Mouse (Mus musculus) midbrain, embryonic 11.5 days (tissue): ENCODE measurements around the gene Il3. TPM values are rescaled to one million over a fixed set of nuclear protein-coding genes. Genes with fewer than 3 reads are reported as not detected.

Source experiments
- ATAC-seq: fragments of 200-750 bp; cut with Nextera tagmentation; 2 replicates; pipeline ENCODE4 v1.8.0; 2017; ENCODE audit warnings: moderate TSS enrichment, moderate library complexity; ENCODE audit not compliant: low FRiP score
- DNase-seq: peaks from one replicate; pipeline ENCODE4 v3.0.0; 2015; ENCODE audit warnings: low spot score; ENCODE audit errors: missing footprints
- H3K27ac ChIP-seq: fragments of 300-500 bp; sonication (generic); 2 replicates; pipeline ENCODE4 v1.5.1; 2014; ENCODE audit warnings: low read depth, low read length
- H3K27me3 ChIP-seq: fragments of 300-500 bp; sonication (generic); 2 replicates; pipeline ENCODE4 v1.6.1; 2014; ENCODE audit warnings: mild to moderate bottlenecking, low read length, moderate library complexity, mixed read lengths; ENCODE audit not compliant: control insufficient read depth, insufficient read depth
- H3K36me3 ChIP-seq: fragments of 300-500 bp; sonication (generic); 2 replicates; pipeline ENCODE4 v1.6.1; 2014; ENCODE audit warnings: mild to moderate bottlenecking, low read length, moderate library complexity, mixed read lengths; ENCODE audit not compliant: control insufficient read depth, insufficient read depth
- H3K4me1 ChIP-seq: fragments of 300-500 bp; sonication (generic); 2 replicates; pipeline ENCODE4 v1.6.1; 2014; ENCODE audit warnings: low read length; ENCODE audit not compliant: control insufficient read depth, insufficient read depth
- H3K4me2 ChIP-seq: fragments of 300-500 bp; sonication (generic); 2 replicates; pipeline ENCODE4 v1.6.1; 2014; ENCODE audit warnings: mild to moderate bottlenecking, moderate library complexity
- H3K4me3 ChIP-seq: fragments of 300-500 bp; sonication (generic); 2 replicates; pipeline ENCODE4 v1.5.1; 2014; ENCODE audit warnings: low read depth, low read length
- H3K9ac ChIP-seq: fragments of 300-500 bp; sonication (generic); 2 replicates; pipeline ENCODE4 v1.6.1; 2014; ENCODE audit warnings: low read length
- H3K9me3 ChIP-seq: fragments of 300-500 bp; sonication (generic); 2 replicates; pipeline ENCODE4 v1.6.1; 2016; ENCODE audit warnings: low read length; ENCODE audit not compliant: control insufficient read depth
- WGBS: fragments of 180-500 bp; shearing (Covaris S2); extraction: QIAGEN DNeasy Blood & Tissue Kit; methylation state at CpG from one replicate; pipeline ENCODE4 v1.1.7; 2014; 5-methylcytosine and 5-hydroxymethylcytosine counted together
- polyA plus RNA-seq: library from polyadenylated mRNA; unstranded; fragments of >200 nt; fragmentation: Nextera tagmentation; extraction: Ambion mirVana; gene quantifications from 2 replicates; pipeline ENCODE4 v1.2.1, GENCODE M21; 2014

Il3 gene
- polyA plus RNA-seq, 1 experiment from 2014 or later = not detected

DNA sequence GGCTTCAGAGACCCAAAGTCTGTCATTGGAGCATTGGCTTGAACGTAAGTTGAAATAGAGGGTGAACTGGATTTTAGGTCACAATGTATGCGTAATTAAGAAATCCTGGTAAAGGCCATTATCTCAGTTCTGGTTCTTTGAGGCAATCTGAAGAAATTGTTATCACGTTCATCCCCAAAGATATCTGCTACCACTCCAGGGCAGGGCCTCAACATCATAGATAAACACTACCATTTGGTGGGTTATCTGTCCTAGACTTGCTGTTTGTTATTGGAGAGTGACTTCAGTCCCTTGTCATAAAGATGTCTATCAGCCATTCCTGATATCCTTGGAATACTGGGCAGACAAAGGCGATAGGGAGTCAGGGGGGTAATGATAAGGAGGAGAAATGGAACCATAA is 28.9 kb upstream of the Il3 start:
- Histone ChIP-seq H3K9ac (no peak overlapping the region), H3K36me3 (no peaks in the 10 kb centered on the region), H3K27ac (no peak overlapping the region), H3K27me3 (no peaks in the 10 kb centered on the region), H3K4me3 (no peak overlapping the region), H3K9me3 (no peaks in the 10 kb centered on the region), H3K4me1 (no peaks in the 10 kb centered on the region), H3K4me2 (no peak overlapping the region)
- DNase-seq = no peak
- 84% methylated on average over 4 of the region's 4 CpGs for WGBS
- ATAC-seq = no peak

DNA sequence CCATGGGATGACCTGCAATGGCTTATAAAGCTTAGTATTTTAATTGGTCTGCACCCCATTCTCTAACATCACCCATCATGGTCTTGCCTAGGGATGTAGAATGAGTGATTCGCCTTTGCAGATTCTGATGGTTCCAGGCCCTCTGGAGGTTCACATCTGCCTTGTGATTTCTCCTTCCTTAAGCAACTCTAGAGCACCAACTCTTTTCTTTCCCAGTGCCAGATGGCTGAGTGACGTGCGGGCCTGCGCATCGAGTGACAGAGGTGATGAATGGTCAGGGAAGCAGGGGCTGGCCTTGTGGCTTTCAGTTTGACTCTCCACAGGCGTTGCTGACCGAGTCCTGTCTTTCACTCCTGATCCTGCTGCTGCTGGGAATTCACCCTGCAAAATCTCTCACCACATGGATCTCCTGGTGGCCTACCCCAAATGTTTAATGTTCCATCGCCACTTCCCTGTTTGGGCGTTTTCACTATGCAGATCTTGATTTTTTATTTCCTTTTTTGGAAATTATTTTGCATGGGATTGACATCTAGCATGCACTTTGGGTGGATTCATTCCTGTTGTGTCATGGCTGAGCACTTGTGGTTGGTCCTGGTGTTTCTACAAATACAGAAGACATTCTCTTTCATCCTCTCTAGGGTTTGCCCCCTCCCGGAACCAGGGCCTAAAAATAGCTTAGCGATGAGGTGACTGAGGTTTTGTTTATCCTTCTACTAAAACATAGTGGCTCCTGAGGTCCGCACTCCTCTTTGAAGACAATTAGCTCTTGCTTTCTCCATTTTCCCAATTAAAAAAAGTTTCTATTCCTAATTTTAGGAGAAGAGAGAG is 27.1 kb upstream of the Il3 start:
- Histone ChIP-seq H3K27ac (no peak overlapping the region), H3K9ac (no peak overlapping the region), H3K4me3 (no peak overlapping the region), H3K27me3 (no peaks in the 10 kb centered on the region), H3K36me3 (no peaks in the 10 kb centered on the region), H3K4me1 (no peaks in the 10 kb centered on the region), H3K4me2 (no peak overlapping the region), H3K9me3 (no peaks in the 10 kb centered on the region)
- 81% methylated on average over 12 of the region's 12 CpGs for WGBS
- DNase-seq = no peak
- no peak for ATAC-seq

DNA sequence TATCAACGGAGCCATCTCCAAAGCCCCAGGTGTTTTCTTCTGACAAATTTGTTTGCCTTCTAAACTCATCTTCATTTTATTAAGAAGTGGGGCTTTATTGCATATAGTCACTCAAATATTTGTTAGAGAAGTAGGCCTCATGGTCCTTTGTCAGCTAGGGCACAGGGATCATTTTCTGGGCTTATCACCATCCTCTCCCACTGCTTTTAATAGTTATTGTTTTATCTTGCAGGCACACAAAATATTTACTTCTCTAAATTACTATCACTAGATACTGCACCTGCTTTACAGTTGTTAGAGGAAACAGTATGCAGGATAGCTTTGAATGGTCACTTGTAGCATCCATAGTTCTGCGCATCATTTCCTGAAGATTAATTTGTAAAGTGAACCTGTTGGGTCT is 25.1 kb upstream of the Il3 start:
- H3K4me3 ChIP-seq = no peak overlapping the region
- no peak for DNase-seq
- no peak overlapping the region for H3K9ac ChIP-seq
- H3K27ac ChIP-seq = no peak overlapping the region
- 87% methylated on average over 2 of the region's 2 CpGs for whole genome bisulfite sequencing
- no peaks in the 10 kb centered on the region for H3K9me3 ChIP-seq
- no peak for ATAC-seq
- no peaks in the 10 kb centered on the region for H3K27me3 ChIP-seq
- H3K4me1 ChIP-seq = no peaks in the 10 kb centered on the region
- H3K4me2 ChIP-seq = no peak overlapping the region
- H3K36me3 ChIP-seq = no peaks in the 10 kb centered on the region

DNA sequence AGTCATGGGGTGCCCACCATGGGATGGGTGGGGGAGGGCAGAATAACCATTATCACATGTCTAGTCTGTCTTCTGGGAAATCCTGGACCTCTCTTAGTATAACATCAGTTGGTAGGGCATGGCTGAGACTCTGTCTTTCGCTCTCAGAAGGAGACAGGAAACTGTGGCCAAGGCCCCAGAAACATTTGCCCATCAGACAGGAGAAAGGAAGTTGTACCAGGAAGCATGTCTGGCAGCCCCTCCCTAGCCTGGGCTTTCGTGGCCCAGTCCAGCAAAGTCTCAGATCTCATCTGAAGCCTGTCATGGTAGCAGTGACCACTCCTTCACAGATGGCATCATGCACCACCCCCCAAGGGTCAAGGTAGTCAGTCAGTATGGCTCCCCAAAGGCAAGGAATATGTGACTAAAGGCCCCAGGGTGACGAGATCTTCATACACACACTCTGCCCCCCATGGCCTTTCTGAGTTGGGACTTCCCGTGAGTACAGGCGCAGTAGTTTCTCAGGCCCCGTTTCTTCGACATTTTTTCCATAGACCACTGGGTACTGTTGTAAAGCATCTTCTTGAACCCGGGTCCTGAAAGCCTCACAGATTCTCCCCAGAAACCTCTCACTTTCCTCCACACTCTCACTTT is 20.9 kb upstream of the Il3 start:
- H3K9me3 ChIP-seq = no peaks in the 10 kb centered on the region

DNA sequence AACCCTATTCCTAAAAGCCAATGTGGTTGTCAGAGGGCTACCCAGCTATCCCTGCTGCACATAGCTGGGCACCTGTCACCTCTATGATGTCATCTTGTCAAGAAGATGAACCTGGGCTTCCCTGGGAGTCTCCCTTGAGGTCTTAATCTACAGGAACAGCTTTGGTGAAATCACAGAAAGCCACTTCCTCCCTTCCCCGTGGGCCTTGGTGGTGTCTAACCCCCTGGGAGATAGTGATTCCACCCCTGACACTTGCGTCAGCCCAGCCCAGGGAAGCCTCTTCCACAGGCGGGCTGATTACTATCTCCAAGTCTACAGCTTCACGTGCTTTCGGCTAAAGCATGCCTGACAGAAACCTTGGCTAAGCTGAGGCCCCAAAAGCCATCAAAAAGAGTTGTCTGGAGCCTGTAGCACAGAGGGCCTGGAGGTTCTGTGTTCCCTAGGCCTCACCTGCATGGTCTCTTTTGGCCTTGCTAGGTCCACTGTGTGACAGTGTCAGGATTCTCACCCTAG is 4.4 kb upstream of the Il3 start:
- H3K9me3 ChIP-seq = no peaks in the 10 kb centered on the region
- ATAC-seq = no peak
- no peaks in the 10 kb centered on the region for H3K4me1 ChIP-seq
- no peak overlapping the region for H3K4me2 ChIP-seq
- 78% methylated on average over 5 of the region's 5 CpGs for WGBS
- H3K4me3 ChIP-seq = no peak overlapping the region
- DNase-seq = no peak
- no peaks in the 10 kb centered on the region for H3K27me3 ChIP-seq
- no peak overlapping the region for H3K9ac ChIP-seq
- no peak overlapping the region for H3K27ac ChIP-seq
- no peaks in the 10 kb centered on the region for H3K36me3 ChIP-seq

More for the DNA sequence above, 20.9 kb upstream of the Il3 start:
- H3K4me2 ChIP-seq = no peak overlapping the region
- H3K27me3 ChIP-seq = no peaks in the 10 kb centered on the region
- no peaks in the 10 kb centered on the region for H3K36me3 ChIP-seq
- no peak overlapping the region for H3K9ac ChIP-seq
- no peaks in the 10 kb centered on the region for H3K4me1 ChIP-seq
- 91% methylated on average over 8 of the region's 8 CpGs for WGBS
- ATAC-seq (no peak), DNase-seq (no peak)
- H3K27ac ChIP-seq = no peak overlapping the region
- no peak overlapping the region for H3K4me3 ChIP-seq

DNA sequence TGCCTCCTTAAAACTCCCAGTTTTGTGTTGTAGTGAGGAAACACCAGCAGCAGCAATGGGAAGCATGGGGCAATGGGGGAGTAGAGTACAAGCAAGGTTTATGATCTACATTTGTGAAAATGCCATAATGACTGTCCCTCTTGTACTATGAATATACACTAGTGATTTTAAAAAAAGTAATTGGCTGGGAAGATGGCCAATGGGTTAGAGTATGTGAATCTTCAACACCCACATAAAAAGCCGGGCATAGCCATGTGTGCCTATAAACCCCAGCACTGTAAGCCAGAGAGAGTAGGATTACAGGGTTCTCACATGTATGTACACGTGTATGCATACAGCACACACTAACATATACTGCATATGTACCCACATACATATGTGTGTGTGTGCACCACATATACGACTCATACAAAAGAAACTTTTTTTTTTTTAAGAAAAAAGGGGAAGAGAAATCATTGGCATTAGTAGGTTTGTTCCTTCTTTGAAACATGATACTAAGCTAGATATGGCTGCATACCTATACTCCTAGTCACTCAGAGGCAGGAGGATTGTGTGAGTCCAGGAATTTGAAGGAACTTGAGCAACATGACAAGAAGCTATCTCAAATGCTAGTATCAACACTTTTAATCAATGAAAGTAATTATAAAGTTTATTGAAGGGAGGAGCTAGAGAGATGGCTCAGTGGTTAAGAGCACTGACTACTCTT is 2.3 kb upstream of the Il3 start:
- 87% methylated on average over 3 of the region's 3 CpGs for WGBS
- no peak for ATAC-seq
- no peak overlapping the region for H3K27ac ChIP-seq

DNA sequence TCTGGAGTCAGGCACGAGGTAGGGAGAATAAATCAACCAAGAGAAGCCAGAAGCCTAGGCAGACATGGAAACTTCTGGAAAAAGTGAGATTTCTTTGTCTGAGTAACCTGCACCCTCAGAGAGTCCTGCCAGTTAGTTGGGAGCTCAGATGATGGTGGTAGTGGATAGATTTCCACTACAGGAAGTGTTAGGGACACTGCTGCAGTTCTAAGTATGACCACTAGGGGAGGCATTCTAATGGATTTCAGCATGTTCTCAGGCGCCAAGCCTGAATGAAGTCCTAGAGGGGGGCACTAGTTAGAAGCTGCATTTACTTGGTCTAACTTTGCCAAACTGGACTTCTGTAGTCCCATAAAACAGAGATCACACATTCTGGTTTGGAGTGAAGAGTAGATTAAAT is 2.5 kb downstream of the Il3 start:
- DNase-seq = peak; percentile 89

More for the DNA sequence above, 2.3 kb upstream of the Il3 start:
- Histone ChIP-seq H3K9me3 (no peaks in the 10 kb centered on the region), H3K4me3 (no peak overlapping the region), H3K4me2 (no peak overlapping the region), H3K9ac (no peak overlapping the region), H3K27me3 (no peaks in the 10 kb centered on the region), H3K36me3 (no peaks in the 10 kb centered on the region), H3K4me1 (no peaks in the 10 kb centered on the region)
- no peak for DNase-seq

DNA sequence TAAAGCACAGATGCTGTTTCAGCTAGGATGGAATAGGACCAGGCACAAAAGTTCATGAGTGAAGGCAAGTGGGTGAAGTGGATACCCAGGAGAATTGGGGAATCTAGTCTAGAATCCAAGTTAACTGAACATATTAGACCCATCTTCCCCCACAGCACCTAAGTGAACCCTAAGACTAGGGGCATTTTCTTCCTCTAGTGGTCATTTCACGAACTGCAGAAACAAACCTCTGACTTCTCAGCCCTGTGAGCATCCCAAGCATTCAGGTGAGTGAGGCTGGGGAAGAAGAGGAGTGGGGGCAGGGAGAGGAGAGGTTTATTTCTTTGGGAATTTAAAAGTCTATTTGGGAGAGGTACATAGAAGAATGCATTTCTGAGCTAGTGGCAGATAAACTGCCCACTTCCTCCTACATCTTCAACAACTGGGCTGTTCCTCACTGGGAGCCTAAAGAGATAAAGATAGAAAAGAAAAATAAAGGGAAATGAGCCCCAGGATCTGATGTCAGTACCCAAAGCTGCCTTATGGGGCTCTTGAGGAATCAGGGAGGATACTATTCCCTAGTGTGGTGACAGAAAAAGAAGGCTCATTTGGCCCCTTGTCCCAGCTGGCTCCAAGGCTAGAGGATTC is 3.6 kb downstream of the Il3 start:
- Histone ChIP-seq H3K9ac (no peak overlapping the region), H3K27me3 (no peaks in the 10 kb centered on the region), H3K9me3 (no peaks in the 10 kb centered on the region), H3K4me2 (no peak overlapping the region), H3K36me3 (no peaks in the 10 kb centered on the region), H3K27ac (no peak overlapping the region), H3K4me3 (no peak overlapping the region), H3K4me1 (no peaks in the 10 kb centered on the region)
- WGBS = 12% methylated on average over 1 of the region's 1 CpGs
- ATAC-seq (no peak), DNase-seq (no peak)

More for the DNA sequence above, 2.5 kb downstream of the Il3 start:
- ATAC-seq = no peak
- H3K9ac ChIP-seq = no peak overlapping the region
- no peak overlapping the region for H3K4me2 ChIP-seq
- no peaks in the 10 kb centered on the region for H3K9me3 ChIP-seq
- H3K27me3 ChIP-seq = no peaks in the 10 kb centered on the region
- H3K4me3 ChIP-seq = no peak overlapping the region
- H3K4me1 ChIP-seq = no peaks in the 10 kb centered on the region
- WGBS = 52% methylated on average over 2 of the region's 2 CpGs
- H3K36me3 ChIP-seq = no peaks in the 10 kb centered on the region
- H3K27ac ChIP-seq = no peak overlapping the region
